Comparison of ENCODE assay signal across 14 mouse cellular contexts in genomic region chr10:96924722-96925121, GRCm38 (mm10).
DNase-seq lines count a peak whose midpoint lies in the region; ATAC-seq lines count a peak whose summit lies in the region.
"Had no signal": no experiment of that assay in that cellular context is flagged by ENCODE, and none has a peak within 500 bp of the region (broad histone marks: within the 10 kb centered on the region; RNA-seq: fewer than 3 reads in every experiment).

No protein-coding gene starts in this region.

- no peak overlapping the region for H3K9ac ChIP-seq in embryonic facial prominence, embryonic 11.5 days (replicated peaks; ENCODE audit: low read length)
- H3K9ac ChIP-seq in embryonic facial prominence, embryonic 14.5 days (ENCODE audit: low read depth, low read length) = no peak overlapping the region
- H3K9ac ChIP-seq in liver, embryonic 15.5 days = no peak overlapping the region
- H3K9ac ChIP-seq: hindbrain, embryonic 15.5 days; neural tube, embryonic 12.5 days had no signal

- H3K4me2 ChIP-seq in embryonic facial prominence, embryonic 11.5 days (ENCODE audit: low read depth, low read length) = no peak overlapping the region
- no peak overlapping the region for H3K4me2 ChIP-seq in embryonic facial prominence, embryonic 14.5 days (ENCODE audit: low read depth, low read length)
- H3K4me2 ChIP-seq in liver, embryonic 15.5 days = no peak overlapping the region
- H3K4me2 ChIP-seq: hindbrain, embryonic 15.5 days; neural tube, embryonic 12.5 days had no signal

- no peak for ATAC-seq in embryonic facial prominence, embryonic 11.5 days (replicated peaks; ENCODE audit: insufficient number of reproducible peaks, low FRiP score, low TSS enrichment, low read depth)
- ATAC-seq in embryonic facial prominence, embryonic 14.5 days (ENCODE audit: low read depth) = peak; percentile 57; the same call in 1 of the 2 replicates
- ATAC-seq in liver, embryonic 15.5 days (ENCODE audit: insufficient read depth) = peak; percentile 64
- no peak for ATAC-seq in megakaryocyte progenitor cell, adult 5-6 weeks (replicated peaks; ENCODE audit: poor library complexity)

- 82% methylated on average over 4 of the region's 4 CpGs for WGBS in embryonic facial prominence, embryonic 11.5 days
- 87% methylated on average over 4 of the region's 4 CpGs for WGBS in embryonic facial prominence, embryonic 10.5 days
- WGBS in embryonic facial prominence, embryonic 14.5 days = 70% methylated on average over 4 of the region's 4 CpGs
- 51% methylated on average over 4 of the region's 4 CpGs for WGBS in liver, embryonic 15.5 days (ENCODE audit: insufficient replicate concordance)

- peak; percentile 2 for DNase-seq in embryonic facial prominence, embryonic 11.5 days (ENCODE audit: low spot score)
- DNase-seq in embryonic facial prominence, embryonic 10.5 days (ENCODE audit: low spot score) = no peak
- peak; percentile 53 for DNase-seq in embryonic facial prominence, embryonic 14.5 days (ENCODE audit: low spot score)
- peak; percentile 70 for DNase-seq in lung, postnatal 25 days (ENCODE audit: low spot score)
- no peak for DNase-seq in c-Kit-positive CD71-positive TER-119-positive erythroid progenitor cells, embryonic 14.5 days (ENCODE audit: low spot score)
- no peak for DNase-seq in layer of hippocampus, postnatal 36 days
- DNase-seq: cerebellum, adult 9-11 months; spleen, adult 18-20 months had no signal

- H3K4me1 ChIP-seq in embryonic facial prominence, embryonic 11.5 days (ENCODE audit: control insufficient read depth, insufficient read depth, low read length) = no peaks in the 10 kb centered on the region
- no peaks in the 10 kb centered on the region for H3K4me1 ChIP-seq in embryonic facial prominence, embryonic 10.5 days
- no peaks in the 10 kb centered on the region for H3K4me1 ChIP-seq in embryonic facial prominence, embryonic 14.5 days (ENCODE audit: control insufficient read depth, insufficient read depth, low read length)
- no peaks in the 10 kb centered on the region; the same call in 1 of the 2 replicates for H3K4me1 ChIP-seq in liver, embryonic 15.5 days (replicated peaks)
- H3K4me1 ChIP-seq: forebrain, embryonic 10.5 days; hindbrain, embryonic 15.5 days; neural tube, embryonic 12.5 days had no signal

- no peaks in the 10 kb centered on the region for H3K9me3 ChIP-seq in embryonic facial prominence, embryonic 11.5 days (replicated peaks; ENCODE audit: control insufficient read depth, low read length)
- H3K9me3 ChIP-seq in embryonic facial prominence, embryonic 10.5 days = peaks cover 1% of the 10 kb centered on the region
- H3K9me3 ChIP-seq in embryonic facial prominence, embryonic 14.5 days (ENCODE audit: control insufficient read depth, low read length) = no peaks in the 10 kb centered on the region
- H3K9me3 ChIP-seq in liver, embryonic 15.5 days (replicated peaks) = no peaks in the 10 kb centered on the region
- H3K9me3 ChIP-seq: hindbrain, embryonic 15.5 days; neural tube, embryonic 12.5 days had no signal

- H3K27ac ChIP-seq in embryonic facial prominence, embryonic 11.5 days (replicated peaks; ENCODE audit: low read depth, low read length) = no peak overlapping the region
- H3K27ac ChIP-seq in embryonic facial prominence, embryonic 10.5 days (replicated peaks) = no peak overlapping the region
- H3K27ac ChIP-seq in embryonic facial prominence, embryonic 14.5 days (replicated peaks; ENCODE audit: low read depth, low read length) = no peak overlapping the region
- 0 out of 2 replicates have a peak overlapping the region, but pooled peaks have one; percentile 14 for H3K27ac ChIP-seq in liver, embryonic 15.5 days (replicated peaks)
- H3K27ac ChIP-seq: forebrain, embryonic 10.5 days; hindbrain, embryonic 15.5 days; neural tube, embryonic 12.5 days had no signal

- no peaks in the 10 kb centered on the region for H3K27me3 ChIP-seq in embryonic facial prominence, embryonic 11.5 days (ENCODE audit: control insufficient read depth, insufficient read depth, low read length)
- no peaks in the 10 kb centered on the region for H3K27me3 ChIP-seq in embryonic facial prominence, embryonic 10.5 days (replicated peaks; ENCODE audit: low read depth, poor library complexity, severe bottlenecking)
- H3K27me3 ChIP-seq in embryonic facial prominence, embryonic 14.5 days (replicated peaks; ENCODE audit: control insufficient read depth, insufficient read depth, low read length) = no peaks in the 10 kb centered on the region
- H3K27me3 ChIP-seq in liver, embryonic 15.5 days = no peaks in the 10 kb centered on the region
- H3K27me3 ChIP-seq: CH12.LX; hindbrain, embryonic 15.5 days; neural tube, embryonic 12.5 days had no signal

- no peak overlapping the region for H3K4me3 ChIP-seq in embryonic facial prominence, embryonic 11.5 days (ENCODE audit: low read depth, low read length)
- H3K4me3 ChIP-seq in embryonic facial prominence, embryonic 10.5 days = no peak overlapping the region
- no peak overlapping the region for H3K4me3 ChIP-seq in embryonic facial prominence, embryonic 14.5 days (ENCODE audit: low read depth, low read length)
- no peak overlapping the region for H3K4me3 ChIP-seq in liver, embryonic 15.5 days (replicated peaks)
- H3K4me3 ChIP-seq: forebrain, embryonic 10.5 days; hindbrain, embryonic 15.5 days; neural tube, embryonic 12.5 days had no signal

- no peaks in the 10 kb centered on the region for H3K36me3 ChIP-seq in embryonic facial prominence, embryonic 11.5 days (replicated peaks; ENCODE audit: control insufficient read depth, insufficient read depth, low read depth, low read length)
- H3K36me3 ChIP-seq in embryonic facial prominence, embryonic 10.5 days (replicated peaks) = no peaks in the 10 kb centered on the region
- no peaks in the 10 kb centered on the region for H3K36me3 ChIP-seq in embryonic facial prominence, embryonic 14.5 days (ENCODE audit: control insufficient read depth, insufficient read depth, low read length)
- no peaks in the 10 kb centered on the region for H3K36me3 ChIP-seq in liver, embryonic 15.5 days (replicated peaks)
- H3K36me3 ChIP-seq: forebrain, embryonic 10.5 days; hindbrain, embryonic 15.5 days; neural tube, embryonic 12.5 days had no signal

Comparison
In these comparisons a context has a peak if more than half of its experiments do, and no peak if none do; other contexts are left out.
1. ATAC-seq: peak in embryonic facial prominence, embryonic 14.5 days (single experiment) and liver, embryonic 15.5 days (single experiment); none in embryonic facial prominence, embryonic 11.5 days (single experiment) and megakaryocyte progenitor cell, adult 5-6 weeks (single experiment).
2. DNase-seq: peak in embryonic facial prominence, embryonic 11.5 days (single experiment), embryonic facial prominence, embryonic 14.5 days (single experiment) and lung, postnatal 25 days (single experiment); none in embryonic facial prominence, embryonic 10.5 days (single experiment), c-Kit-positive CD71-positive TER-119-positive erythroid progenitor cells, embryonic 14.5 days (single experiment) and layer of hippocampus, postnatal 36 days (0 of 2).